Mouse (Mus musculus) monocyte, adult 5-6 weeks (primary cell): ENCODE results near the gene Acer3. TPM values are rescaled to one million over a fixed set of nuclear protein-coding genes. Genes with fewer than 3 reads are reported as not detected.

Source experiments
- ATAC-seq: fragments of 153-309, 156-312 bp; replicated peaks from 2 replicates; pipeline ENCODE4 v1.8.0; 2017; ENCODE audit warnings: mild to moderate bottlenecking; ENCODE audit not compliant: low TSS enrichment, insufficient number of reproducible peaks, severe bottlenecking, poor library complexity, low FRiP score
- total RNA-seq: library from RNA; stranded (forward); fragments of 200-1000, 200-491, 200-594 nt; gene quantifications from 3 replicates; pipeline ENCODE4 v1.2.3, GENCODE M21; 2017

Gene Acer3
- 111 to 164 TPM (median 121 TPM) in 3 replicates for total RNA-seq

DNA sequence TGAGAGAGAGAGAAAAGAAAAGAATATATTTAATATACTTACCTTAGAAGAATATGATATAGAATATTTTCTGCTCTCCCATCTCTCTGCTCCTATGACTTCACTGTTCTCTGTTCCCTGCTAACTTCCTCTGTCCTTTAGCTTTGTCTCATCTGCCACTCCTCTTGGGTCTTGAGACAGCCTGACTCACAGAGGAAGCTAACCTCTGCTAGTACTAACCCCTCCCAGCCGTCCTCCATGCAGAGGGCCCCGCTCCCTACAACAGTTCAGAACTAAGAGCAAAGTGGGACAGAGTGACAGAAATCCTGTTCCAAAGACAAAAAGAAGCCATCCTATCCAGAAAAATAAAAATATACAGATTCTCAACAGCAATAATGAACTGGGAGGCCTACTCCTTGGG, at the start of gene Acer3:
Acer3 (minus strand) TSS at position 126 of the 400 bp plus-strand sequence.
- peak; percentile 88 for ATAC-seq

DNA sequence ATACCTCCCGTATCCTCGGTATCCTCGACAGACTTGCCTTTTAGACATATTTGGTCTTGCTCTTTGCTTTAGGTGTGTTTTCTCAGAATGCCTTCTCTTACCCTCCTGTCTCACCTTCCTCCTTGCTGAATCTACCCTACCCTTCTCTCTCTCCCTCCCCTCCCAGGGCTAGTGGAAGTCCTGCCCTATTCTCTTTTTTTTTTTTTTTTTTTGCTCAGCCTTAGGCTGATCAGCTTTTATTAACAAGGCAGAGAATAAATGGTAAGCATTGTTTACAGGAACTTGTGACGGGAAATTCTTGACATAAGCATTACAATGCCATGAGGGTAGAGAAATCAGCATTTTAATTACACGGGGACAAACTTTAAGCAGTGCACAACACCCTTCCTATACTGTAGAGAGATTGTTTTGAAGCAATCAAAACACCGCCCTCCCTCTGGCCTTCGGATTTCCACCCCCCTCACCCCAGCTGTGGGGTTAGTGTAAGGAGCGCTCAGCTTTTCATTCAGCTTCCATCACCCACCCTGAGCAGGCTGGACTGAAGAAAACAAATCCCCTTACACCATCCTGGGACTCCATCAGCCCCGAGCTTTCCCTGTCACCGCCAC, 48.9 kb upstream of the Acer3 start:
- ATAC-seq, result no peak

DNA sequence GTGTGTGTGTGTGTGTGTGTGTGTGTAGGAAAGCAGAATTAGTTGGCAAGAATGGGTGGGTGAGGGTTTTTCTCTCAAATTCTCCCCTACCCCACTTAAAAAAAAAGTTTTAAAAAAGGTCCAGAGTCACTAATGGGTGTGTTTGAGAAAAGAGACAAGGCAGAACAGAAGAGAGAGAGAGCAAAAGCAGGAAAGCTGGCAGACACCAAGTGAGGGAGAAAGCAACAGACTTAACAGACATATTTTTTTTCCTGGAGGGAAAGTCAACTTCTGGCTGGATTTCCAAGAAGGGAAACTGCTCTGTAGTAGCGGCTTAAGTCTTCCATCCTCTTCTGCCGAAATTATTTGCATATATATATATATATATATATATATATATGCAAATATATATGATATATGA, 40.7 kb upstream of the Acer3 start:
- ATAC-seq, result no peak

DNA sequence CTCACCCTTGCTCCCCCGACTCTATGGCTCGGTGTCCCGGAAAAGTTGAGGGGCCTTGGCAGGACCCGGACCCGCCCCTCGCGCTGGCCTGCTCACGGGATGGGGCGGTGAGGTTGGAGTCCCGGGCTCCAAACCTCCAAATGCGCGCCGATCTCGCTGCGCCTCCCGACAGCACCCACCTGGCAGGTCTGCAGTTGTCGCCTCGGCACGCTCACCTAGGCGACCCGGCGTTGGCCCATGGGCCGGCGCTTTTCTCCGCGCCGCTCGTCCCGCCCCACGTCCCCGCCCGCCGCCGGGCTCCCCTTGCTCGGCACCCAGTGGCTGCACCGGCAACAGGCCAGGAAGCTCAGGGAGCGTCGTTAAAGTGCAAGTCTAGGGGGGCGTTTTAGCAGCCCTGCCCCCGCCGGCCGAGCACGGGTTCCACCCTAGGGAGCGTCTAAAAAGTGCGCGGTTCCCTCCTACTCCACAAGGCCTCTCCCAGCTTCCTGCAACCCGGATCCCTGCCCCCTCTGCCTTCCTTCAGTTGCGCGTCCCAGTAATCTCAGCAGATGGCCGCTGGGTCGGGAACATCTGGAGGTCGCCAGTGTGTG, 40.1 kb upstream of the Acer3 start, which contains the start of gene Tsku:
Tsku (minus strand) TSS at position 266 of the 590 bp plus-strand sequence.
- peak; percentile 18; the same call in 1 of the 2 replicates for ATAC-seq

DNA sequence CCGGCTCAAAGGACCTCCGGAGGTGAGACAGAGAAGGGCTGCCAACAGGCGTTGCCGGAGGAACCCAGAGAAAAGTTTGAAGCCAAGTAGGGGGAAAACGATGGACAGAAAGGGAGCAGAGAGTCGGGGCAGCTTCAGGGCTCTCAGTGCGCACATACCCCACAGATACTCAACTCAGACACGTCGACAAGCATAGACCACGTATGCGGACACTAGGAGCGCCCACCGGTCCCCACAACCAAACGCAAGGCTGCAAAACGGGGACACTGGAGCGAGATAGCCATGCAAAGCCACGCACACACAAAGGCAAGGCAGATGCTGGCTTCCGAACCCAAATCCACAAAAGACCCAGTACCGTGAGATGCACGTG, 39.6 kb upstream of the Acer3 start:
- ATAC-seq, result no peak

DNA sequence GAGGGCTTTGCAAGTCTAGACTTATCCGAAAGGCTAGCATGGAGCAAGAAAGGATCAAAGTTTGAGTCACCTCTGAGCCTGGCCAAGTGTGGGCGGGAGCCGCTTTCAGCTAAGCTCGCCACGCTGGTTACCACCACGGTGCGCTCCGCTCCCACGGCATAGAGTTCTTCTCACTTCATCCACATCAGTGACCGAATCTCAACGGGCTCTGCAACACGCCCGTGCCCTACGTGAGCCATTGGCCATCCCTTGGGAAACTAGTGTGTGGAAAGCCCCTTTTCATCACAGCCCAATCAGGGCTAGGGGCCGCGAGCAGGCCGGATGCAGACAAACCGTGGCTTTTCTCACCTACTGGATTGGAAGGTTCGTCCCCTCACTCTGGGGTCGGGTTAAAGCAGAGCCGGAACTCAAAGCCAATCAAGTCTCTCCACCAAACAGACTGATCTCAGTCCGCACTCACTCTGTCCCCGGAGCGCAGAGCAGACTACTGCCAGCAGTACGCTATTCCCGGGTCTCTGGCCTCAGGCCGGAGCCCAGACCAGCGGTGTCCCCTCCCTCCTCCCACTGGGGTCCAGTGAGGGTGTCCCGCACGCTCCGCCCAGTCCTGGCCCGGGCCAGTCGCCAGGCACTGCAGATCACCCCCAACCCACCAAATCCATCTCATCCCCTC, 39.1 kb upstream of the Acer3 start:
- ATAC-seq, result no peak

DNA sequence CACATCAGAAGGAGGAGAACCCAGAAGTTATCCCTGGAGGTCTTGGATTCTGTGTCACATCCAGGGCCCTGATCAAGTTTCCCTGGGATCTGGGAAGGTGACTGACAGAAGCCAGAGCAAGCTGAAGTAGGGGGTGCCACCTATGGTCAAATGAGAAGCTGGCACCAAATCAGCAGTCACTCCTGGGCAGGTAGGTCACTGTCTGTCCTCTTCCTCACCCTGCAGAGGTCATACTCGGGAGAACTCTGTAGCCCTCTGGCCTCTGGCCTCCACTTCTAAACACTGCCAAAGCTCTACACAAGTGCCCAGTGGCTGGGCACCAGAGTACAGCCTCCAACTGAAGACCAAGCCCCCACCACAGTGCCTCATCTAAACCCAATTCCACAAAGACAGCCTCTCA, 37.0 kb upstream of the Acer3 start:
- ATAC-seq, result no peak

DNA sequence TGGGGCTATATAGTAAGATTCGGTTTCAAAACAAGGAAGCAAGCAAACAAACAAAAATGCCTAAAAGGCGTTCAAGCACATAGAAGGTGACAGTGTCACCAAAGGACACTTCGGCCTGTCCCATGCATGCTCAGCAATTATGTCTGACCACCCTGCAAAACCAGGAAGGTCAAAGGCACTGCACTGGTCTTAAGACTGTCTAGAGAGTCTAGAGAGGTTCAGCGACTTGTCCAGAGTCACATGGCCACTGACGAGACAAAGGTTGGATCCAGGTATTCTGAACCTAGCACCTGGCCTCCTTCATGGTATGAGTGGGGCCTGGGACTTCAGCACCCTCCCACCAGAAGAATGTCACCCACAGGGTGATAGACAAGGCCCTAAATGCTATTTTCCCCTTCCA, 36.3 kb upstream of the Acer3 start:
- ATAC-seq, result no peak

DNA sequence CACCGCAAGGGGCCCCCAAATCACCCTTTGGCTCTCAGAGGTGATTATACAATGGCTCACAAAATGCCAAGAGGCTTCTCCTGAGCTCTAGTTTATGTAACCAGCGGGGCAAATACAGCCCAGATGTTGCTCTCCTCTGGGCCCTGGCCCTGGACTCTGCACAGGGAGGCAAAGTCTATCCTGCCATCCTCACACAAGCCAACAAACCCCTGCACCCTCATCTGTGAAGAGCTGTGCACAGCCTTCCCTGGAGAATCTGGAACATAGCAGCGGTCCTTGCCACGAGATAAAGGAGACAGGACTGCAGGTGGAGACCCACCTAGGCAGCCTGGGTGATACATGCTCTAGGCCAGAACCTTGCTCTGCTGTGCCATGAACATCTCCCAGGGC, 33.9 kb upstream of the Acer3 start:
- ATAC-seq, result no peak

DNA sequence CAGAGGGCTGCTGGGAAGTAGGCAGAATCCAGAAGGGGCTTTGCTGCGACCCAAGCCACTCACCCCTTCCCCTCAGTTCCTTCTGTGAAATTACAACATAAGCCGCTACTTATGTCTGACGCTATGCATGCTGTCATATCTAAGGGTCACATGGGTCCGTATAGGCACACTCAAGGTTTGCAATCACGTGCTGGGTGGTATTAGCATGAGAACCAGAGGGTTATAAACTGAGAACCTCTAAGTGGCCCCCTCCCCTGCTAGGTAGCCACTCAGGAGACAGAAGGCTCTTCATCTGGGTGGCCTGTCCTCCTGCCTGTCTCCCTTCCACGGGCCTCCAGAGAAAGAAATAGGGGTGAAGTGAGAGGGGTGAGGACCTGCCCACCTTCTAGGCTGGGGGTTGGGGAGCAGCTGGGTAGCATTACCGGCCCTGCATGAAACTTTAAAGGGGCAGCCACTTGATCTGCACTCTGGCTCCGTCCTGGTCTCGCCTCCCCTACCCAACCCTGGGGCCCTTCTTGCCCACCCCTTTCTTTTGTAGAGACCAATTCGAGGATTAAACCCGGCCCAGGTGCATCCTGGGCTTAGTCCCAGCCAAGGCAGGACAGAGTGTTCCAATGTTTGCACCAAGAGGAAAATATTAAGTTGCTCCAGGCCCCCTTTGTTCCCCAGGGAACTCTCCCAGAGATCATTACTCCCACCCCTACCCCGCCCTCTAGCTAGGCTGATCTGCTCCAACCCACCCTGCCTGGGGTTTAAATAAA, 33.3 kb upstream of the Acer3 start:
- ATAC-seq, result no peak

DNA sequence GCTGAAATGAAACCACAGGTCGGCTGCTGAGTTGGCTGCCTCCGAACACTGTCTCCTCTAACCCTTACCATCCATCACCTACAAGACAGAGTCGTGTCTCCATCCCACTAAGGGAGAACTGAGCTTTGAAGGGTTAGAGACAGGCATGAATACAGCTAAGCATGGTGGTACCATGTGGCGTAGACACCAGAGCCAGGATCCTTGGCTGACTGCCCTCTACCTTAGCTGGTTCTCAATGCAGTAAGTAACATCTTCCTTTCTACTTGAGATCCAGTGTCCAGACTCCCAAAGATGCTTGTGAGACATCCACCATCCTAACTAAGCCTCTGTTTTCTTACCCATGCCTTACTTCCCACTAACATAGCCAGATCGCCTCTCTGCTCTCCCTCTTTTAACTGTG, 32.6 kb upstream of the Acer3 start:
- no peak for ATAC-seq

DNA sequence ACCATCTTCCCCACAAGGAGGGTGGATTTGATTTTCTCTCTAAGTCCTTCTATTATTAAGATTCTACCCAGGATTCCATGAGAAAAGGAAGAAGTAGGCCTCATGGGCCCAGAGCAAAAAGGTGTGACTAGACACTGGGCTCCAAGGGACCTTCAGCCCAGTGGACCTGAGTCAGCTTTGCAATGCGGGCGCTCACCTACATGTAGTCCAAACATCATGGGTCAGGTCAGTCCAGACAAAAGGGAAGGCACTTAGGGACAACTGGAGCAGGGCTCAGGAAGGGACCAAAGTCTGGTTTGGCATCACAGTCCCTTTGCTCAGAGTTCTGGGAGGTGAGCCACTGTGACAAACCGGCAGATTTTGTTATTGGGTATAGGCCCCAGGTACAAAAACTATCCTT, 30.5 kb upstream of the Acer3 start:
- no peak for ATAC-seq

DNA sequence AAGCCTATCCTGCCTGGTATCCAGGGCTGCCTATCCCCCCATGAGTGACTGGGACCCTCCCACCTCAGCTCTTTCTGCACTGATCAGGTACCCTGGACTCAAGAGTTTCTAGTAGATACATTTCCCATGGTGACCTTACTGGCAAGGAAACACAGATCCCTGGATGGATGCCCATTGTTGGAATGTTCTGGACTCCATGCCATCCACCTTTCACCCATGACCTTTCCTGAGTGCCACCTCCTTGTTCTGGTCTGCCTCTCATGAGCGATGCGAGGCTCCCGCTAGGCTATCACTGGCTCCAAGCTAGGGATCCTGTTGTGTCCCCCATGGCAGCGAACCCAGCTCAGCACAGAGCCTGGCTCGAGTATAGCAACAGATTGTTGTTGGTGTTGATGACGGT, 28.8 kb upstream of the Acer3 start:
- no peak for ATAC-seq

DNA sequence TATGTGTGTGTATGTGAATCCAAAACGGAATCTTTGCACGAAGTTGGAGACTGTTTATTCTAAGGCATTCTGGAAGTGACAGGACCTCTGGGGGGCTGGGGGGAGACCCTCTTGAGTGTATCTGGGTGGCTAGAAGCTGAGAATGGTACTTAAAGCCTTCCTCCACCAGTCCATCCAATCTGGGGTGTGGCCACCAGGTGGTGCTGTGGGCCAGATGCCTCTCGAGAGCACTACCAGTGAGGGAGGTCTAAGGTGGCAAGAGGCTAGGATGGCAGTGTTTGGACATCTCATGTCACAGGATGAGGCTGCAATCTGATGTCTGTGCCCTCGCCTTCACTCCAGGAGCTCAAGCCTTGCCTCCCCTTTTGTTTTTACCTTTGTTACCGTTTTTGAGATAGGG, 28.1 kb upstream of the Acer3 start:
- ATAC-seq, result peak; percentile 76

DNA sequence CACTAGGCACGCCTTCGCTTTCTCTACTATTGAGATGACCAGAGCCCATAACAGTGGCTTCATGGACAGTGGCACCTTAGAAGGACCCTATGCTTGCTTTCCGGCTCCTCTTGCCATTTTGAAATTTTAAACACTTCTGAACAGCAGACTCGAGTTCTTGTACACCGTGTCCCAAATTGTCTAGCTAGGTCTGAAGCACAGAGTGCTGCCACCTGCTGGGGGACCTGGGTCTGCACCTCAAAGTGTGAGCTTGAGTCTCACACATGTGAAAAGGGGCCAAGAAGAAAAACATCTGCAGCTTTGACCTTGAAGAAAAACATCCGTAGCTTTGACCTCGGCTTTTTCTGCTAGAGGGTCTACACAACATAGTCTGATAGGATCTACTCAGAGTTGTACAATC, 27.0 kb upstream of the Acer3 start:
- peak; percentile 60; the same call in 1 of the 2 replicates for ATAC-seq

DNA sequence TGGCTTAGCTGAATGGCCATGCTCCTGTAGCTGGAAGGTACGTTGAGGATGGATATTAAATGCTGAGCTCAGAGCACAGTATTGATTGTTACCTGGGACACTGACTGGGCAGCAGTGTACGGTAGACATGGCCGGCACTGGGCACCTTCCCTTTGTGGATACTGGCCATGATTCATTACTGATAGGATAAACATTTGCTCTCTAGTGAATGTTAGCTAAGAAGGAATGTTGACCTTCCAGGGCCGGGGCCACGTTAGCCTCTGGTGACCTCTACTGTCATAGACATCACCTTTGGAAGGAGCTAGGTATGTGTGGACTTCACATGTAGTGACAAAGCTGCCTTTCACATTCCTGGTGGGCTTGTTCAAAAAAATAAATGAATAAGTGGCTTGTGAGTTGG, 26.5 kb upstream of the Acer3 start:
- ATAC-seq, result no peak

DNA sequence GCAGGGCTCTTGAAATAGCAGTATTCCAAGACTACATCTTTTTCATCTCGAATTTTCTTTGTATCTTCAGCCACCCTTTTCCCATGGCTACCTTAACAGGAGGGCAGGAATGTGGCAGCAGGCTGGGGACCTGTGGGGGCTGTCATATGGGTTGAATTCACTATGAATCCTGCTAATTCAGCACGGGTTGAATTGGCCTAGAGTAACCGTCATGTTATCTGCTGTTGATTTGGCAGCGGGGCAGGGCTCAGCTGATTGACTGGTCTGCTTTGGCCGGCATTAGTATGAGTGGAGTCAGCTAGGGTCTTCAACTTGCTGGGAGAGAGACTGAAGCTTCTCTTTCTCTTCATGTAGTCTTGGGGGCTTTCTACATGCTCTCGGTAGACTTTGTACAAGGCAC, 24.0 kb upstream of the Acer3 start:
- no peak for ATAC-seq

DNA sequence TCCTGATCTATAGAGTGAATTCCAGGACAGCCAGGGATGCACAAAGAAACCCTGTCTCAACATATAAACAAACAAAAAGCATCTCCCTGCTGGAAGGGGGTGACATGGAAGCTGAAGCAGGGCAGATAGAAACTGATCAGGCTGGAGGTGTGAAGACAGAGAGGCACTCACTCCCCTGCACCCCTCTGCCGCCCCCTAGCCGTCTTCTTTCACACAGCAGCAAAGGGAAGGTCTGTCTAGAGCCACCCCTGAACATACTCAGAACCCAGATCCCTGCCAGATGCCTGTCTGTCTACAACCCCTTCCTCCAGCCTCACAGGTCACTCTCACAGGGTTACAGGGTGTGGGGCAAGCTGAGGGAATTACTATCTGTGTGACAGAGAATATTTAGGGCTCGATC, 23.4 kb upstream of the Acer3 start:
- ATAC-seq, result peak; percentile 50; the same call in 1 of the 2 replicates

DNA sequence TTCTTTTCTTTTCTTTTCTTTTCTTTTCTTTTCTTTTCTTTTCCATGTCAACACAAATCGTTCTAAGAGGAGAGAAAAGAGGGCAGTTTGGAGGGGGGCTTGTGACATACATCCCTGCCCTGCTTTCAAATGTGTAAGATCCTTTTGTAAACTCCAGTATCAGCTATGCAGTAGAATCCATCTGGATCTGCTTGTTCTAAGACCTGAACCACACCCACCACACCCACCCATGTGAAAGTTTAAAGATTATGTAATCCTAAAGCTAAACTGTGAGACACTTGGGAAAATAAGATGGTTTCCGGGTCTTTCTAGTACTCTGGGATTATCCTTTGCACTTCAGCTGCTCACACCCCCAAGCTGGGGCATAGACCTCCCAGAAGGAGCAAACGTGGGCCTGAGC, 21.2 kb upstream of the Acer3 start:
- no peak for ATAC-seq

DNA sequence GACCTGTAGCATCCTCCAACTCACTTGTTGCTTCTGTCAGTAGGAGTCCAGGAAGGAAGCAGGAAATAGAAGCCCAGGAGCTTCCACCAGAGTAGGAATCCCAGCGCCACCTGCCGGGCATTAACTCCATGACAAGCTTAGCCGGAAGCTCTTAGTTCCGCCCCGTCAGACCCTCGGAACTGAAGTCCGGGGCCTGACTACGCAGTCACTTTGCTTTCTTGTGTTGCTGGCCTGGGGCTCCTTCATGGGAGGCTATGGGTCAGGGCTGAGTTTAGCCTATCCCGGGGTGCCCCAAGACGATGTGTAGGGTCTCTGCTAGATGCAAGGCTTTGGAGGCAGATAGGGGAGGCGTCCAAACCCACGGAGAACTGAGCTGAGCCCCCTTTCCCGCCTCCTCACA, 20.5 kb upstream of the Acer3 start:
- peak; percentile 79 for ATAC-seq
